Mouse (Mus musculus): ENCODE results near the gene Tbc1d1.

Gene Tbc1d1

DNA sequence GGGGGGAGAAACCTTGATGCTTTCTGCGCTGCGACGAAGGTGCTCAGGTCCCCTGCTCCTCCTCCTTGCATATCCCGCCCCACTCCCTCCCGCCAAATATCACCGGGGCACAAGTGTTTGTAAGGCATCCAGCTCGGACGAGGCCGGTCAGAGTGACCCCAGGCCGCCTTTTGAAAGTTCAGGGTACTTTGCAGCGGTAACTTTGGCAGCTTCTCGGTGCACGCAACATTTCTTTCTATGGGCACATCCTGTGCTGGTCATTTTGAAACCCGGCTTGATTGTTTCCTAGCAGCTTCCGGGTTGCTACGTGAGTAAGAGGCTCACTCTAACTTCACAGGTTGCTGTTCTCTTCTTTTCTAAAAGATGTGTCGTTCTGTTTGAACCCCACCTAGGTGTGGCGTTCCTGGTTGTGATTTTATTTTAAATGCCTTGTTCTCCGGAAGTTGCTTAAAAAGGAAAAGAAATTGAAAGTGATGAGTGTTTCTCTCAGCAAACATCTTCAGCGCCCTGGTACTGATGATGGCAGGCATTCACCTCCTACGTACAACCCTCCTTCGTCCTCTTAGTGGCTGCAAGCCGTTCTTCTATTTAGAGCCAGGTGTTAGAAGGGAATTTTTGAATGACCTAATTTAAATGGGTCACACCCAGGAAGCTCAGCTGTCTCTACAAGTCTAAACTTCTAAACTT lies 4.7 kb downstream of the Tbc1d1 start:
- DNase-seq: no peak

DNA sequence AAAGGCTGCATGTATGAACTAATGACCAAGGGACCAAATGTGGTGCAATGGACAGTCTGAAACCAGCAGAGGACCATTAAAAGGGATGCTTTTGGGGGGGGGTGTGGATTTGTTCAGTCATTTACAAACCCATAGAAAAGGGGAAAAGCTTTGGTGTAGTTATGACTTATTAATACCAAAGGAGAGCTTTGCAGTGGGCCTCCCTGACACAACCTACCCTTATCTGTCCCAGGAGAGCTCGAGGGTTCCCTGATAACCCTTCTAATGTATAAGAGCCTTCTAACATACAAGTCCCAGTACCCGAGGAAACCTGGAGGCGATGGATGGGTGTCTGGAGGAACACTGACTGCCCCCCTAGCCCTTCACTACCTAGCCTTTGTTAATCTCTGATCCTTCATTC lies 5.8 kb downstream of the Tbc1d1 start:
- DNase-seq: no peak

DNA sequence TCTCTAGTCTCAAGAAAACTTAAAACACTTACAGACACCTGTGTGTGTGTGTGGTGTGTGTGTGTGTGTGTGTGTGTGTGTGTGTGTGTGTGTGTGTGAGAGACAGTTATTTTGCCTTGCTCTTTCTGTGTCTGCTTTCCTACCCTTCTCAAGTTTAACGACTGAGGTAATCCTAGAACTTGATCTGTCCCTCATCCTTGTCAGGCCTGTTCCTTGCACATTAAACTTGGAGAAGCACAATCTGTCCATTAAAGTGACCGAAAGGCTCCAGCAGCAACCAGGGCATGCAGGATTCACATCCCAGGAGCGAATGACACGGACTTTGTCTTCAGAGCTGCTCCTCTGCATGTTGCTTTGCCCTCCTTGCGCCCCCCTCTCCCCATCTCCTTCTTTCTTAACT lies 6.5 kb downstream of the Tbc1d1 start:
- DNase-seq: no peak

DNA sequence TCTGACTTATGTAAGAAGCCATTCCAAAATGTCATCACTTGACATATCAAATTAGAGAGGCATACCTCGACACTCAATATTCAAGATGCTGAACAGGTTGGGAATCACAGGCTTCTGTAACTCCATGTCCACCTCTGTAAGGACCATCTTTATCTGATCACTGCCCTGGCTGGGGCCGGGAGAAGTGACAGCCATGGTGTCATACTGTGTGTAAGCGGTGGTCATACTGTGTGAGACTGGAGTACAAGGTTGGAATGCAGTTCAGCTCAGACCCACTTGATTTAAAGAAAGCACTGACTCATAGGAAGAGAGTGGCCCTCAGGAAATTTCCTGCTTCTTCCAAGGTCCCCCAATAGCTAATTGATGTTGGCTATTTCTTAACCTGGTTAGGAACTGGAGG lies 8.3 kb downstream of the Tbc1d1 start:
- DNase-seq: no peak

DNA sequence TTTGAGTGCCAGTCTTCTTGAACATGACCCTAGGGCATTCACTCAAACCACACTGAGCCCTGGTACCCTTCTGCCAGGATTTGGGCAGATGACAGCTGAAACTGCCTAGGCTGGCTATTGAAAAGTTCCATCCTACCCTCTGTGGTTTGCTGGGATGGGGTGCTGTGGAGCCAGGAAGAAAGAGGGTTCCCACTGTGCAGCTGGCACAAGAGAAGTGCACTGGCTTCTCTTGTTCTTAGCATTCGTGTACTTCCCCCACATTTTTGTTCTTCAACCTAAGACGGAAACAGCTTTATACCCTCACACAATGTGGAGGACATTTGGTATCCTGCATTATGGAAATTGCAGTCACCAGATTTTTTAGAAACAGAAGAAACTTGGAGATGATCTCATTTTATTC lies 9.7 kb downstream of the Tbc1d1 start:
- no peak for DNase-seq

DNA sequence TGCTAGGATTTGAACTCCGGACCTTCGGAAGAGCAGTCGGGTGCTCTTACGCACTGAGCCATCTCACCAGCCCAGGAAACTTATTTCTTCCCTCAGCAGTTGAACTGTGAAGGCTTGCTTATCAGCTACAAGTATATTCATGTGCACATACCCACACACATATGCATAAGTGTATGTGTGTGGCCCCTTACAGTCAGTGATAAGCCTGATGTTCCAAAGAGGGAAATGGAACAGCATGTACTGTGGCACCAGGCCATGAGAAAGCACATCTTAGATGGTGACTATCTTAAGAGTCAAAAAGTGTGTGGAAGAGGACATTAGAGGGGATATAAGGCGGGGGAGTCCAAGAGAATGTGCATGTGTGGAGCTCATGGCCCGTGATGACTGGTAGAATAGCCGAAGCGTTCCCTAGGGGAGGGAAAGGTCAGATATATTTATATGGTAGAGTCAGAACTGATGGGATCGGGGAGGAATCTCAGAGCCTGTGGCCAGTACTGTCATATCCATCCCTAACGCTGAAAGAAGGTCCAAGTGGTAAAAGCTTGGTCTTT lies 13.0 kb downstream of the Tbc1d1 start:
- DNase-seq: no peak

DNA sequence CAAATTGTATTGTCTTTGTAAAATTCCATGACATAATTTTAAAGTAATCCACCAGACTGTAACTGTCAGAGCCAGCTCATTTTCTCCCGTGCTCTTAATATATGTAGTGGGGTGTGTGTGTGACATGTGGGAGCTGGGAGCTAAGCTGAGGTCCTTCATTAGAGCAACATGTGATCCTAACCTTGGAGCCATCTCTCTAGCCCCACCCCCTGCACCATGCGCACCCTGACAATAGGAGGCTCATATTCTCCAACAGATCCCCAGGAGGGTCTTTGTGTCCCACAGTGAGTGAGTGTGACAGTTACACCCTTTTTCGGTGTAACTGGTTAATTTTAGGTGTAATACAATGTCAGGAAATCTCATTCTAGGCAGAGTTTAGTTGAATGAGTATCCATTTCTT lies 16.8 kb downstream of the Tbc1d1 start:
- DNase-seq: no peak

DNA sequence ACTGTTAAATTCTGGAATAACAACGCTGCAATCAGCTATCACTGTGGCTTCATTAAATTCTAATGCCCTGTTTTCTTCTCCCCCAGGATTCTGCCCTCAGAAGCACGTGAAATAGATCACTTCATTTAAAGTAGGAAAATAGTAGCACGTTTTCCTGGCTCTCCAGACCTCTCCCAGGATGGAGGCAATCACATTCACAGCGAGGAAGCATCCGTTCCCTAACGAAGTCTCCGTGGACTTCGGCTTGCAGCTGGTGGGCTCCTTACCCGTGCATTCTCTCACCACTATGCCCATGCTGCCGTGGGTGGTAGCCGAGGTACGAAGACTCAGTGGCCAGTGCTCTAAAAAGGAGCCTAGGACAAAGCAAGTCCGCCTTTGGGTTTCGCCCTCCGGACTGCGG lies 17.2 kb downstream of the Tbc1d1 start:
- no peak for DNase-seq

DNA sequence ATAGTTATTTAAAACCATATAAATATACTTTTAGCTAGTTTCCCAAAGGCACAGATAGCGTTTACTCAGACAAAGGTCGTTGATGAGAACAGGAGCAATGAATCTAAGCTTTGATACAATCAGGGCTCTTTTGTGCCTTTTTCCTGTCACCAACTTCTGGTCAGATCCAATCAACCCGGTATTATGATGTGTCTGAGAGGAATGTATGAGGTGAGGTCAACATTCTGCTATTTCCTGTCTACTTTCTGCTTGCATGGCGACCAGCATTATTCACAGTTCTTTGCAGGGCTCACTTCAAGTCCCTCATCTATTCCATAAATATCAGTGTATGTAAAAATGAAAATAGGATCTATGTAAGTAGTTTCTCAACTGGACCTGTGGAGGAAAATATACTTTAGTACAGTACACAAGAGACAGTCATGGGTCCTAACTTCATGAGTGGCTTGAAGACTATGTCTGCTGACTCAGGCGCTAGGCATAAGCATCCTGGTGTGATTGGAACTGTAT lies 18.4 kb downstream of the Tbc1d1 start:
- no peak for DNase-seq

DNA sequence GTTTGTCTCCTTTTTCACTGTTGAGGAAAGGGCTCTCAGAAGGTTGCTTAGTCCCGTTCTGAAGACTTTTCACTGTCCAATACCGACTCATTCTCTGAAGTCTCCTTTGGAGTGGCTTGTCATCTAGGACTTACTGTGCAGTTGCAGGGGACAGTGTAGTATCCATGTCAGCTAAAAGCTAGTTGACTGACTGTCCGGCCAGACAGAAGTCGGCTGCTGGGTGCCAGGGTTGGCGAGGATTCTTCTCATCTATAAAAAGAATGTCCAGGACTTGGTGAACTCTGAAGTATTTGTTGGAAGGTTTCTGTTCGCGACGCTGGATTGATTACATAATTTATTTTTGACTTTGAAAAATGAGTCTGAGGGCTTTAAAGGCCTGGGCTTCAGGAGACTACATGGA lies 24.4 kb downstream of the Tbc1d1 start:
- DNase-seq: no peak

DNA sequence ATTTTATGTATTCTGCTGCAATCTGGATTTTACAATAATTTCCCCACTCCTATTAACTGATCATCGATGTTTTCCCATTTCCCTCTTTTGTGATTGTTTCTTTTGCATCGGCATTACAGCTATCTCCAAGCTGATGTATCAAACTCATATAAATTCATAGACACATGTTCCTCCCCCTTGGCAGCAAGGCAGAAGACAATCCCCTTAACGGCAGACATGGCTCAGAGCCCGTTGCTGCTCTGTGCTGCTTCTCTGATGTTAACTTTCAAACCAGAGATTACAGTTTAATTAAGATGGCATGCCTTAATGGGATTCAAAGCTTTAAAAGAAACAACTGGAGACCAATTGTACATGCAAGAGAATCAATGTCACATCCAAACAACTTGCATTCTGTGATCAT lies 27.6 kb downstream of the Tbc1d1 start:
- DNase-seq: peak; percentile 49

DNA sequence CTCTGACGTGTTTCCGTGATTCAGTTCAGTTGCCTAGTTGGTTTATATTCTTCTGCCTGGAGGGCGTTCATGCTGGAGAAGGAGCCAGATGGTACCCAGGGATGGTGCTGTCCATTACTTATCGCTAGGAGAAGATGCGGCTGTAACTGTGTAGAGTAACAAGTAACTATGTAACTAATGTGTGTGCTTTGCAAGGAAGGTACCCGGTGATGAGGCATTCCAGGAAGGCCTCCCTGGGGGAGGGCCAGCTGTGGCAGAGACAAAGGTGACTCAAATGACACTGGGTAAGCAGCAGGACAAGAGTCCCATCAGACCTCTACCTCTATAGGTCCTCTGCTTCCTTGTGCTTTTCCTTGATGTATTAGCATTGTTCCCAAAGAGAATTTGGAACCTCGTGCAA lies 29.2 kb downstream of the Tbc1d1 start:
- DNase-seq: peak; percentile 24

DNA sequence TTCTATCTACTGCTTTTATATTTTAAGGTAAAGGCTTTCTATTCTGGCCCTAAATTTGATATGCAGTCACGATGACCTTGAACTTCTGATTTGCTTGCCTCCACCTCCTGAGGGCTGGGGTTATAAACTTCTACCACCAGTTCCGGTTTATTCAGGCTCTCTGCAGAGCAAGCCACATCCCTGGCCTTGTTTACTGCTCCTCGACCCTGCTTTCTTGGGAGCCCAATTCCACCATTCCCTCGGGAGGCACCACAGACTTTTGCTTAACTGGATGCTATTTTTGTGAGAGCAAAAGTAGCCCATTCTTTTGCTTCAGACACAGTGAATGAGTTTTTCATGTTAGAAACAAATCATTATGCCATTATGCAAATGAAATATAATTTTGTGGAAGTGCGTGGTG lies 30.5 kb downstream of the Tbc1d1 start:
- DNase-seq: peak; percentile 37

DNA sequence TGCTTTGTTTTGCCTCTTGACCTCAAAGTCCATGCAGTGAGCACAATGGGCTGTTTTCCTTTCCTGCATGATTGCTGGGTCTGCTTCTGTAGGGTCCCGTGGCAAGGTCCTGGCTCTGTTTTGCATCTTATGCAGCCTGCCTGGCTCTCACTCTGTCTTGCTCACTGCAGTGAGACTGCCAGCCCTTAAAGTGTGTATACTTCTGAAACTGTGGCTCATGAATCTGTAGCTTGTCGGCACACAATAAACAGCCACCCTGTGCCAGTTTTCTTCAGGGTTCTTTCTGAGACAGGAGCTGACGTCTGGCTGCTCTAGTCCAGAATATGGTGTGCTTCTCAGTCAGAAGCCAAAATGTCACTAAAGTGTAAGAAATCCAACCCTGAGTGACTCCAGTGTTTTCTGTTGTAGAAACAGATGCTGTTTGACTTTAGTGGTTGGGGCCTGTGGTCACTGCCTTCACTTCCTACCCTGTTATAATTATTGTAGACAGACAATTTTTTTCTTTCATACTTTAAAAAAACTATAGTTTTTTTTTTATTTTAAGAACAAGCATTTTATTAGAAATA lies 32.1 kb downstream of the Tbc1d1 start:
- no peak for DNase-seq

DNA sequence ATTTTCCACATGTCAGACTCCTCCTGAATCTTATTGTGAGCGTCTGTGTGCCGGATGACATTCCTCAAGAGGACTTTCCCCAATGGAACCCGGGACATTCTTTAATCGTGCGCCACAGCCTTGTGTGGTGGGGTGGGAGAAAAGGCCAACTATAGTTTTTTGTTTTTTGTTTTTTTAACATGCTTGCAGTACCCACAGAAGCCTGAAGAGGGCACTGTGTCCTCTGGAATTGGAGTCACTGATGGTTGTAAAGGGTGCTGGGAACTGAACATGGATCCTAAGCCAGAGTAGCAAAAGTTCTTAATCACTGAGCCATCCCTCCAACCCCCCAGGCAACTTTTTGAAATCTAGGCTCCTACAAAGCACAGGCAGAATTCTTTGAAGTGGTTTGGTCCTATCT lies 34.8 kb downstream of the Tbc1d1 start:
- no peak for DNase-seq

DNA sequence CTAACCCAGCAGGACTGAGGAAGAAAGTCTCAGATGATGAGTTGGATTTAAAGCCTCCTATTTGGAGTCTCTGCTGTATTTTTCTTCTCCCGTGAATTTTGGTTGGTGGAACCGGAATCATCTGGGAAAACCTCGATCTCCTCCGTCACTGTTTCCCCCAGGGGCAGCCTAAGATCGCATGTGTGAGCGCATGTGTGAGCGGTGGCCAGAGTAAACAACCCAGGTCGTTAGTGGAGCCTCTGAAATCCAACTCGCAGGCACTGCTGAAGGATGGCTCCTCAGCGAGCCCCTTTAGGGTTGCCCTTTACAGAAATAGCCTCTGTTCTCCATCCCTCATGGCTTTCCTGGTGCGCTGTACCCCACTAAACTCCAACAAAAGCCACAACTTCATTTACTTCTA lies 37.2 kb downstream of the Tbc1d1 start:
- no peak for DNase-seq

DNA sequence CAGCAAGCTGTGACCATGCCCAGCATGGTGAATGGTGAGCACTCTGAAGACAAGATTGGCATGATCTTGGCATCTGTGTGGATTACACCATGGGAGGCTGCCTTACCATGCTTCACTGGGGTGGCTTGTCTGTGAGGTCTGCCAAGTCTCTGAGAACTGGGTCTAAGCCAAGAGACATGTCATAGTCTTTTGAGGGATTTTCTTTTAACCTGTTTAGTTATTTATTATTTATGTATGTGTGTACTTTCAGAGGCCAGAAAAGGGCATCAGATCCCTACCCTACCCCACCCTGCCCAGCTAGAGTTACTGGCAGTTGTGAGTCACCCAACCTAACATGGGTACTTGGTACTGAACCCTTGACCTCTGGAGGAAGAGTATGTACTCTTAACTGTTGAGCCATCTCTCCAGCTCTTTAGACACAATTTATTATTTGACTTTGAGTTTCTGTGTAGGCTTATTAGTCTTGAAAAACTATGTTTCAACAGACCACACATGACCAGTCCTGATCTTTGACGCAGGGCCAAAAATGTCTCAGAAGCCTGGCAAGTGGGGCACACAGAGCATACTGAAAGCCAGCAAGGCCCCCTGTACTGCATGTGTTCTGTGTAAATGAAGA lies 40.3 kb downstream of the Tbc1d1 start:
- DNase-seq: peak; percentile 58

DNA sequence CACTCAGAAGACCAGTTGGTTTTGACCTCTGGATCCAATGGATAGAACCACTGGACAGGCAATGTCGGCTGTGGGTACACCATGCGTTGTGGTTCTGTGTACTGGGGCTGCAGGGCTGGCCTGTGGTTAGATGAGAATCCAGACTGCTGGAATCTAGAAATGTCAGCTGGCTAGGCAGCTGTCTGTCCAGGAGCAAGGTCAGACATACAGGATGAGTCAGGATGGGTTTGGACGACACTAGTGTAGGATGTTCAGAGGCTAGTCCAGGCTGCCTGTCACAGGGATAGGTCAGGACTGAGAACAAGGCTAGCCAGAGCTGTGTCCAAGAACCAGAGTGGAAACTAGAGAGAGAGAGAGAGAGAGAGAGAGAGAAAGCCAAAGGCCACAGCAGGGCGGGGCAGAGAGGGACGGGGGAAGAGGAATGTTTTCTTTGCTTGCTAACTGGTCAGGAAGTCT lies 40.8 kb downstream of the Tbc1d1 start:
- DNase-seq: no peak

DNA sequence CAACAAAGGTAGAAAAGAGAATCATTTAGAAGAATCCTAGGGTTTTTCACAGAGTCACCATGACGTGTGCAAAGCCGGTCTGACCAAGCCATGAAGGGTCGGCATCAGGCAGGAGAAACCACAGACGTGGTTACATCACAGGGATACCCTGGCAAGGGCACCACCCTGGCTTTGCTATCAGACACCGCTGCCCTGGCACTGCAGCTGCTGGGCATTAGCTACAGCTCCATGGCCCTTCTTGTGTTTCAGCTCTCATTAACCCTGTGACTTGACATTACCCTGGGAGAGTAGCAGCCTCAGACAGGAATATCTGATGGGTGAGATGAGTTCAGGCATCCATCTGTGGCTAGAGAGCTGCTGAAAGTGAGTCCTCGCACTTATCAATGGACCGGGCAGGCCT lies 42.5 kb downstream of the Tbc1d1 start:
- DNase-seq: no peak

DNA sequence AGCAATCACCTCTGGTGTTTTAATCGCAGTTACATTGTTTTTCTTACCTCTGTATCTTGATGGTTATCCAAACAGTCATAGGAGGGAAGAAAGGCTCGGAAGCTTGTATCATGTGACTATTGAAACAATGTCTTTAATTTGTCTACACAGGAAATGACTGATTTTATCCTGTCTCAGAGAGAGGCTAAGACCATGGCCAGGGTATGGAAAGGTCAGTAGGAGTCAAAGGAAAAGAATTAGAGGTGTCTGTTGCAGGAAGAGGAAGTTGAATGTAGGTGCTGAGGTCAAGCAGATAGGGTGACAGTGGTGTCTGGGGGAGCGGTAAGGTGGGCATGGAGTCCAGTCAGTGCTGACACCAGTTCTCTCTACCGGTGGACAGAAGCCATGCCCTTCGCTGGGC lies 45.0 kb downstream of the Tbc1d1 start:
- DNase-seq: peak; percentile 41

DNA sequence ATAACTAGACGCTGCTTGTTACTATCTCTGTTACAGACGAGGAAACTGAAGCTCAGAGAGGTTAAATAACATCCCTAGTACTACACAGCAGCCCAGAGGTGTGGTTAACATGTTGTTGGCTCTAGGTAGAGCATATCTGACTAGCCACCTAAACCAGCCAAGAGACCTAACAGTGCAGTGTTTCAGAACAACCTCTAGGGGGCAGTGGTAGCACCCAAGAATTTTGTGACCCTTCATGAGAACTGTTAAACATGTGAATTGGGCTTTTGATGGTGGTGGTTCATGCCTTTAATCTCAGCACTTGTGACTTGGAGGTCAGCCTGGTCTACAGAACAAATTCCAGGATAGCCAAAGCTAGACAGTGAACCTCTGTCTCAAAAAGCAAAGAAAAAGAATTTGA lies 46.2 kb downstream of the Tbc1d1 start:
- peak; percentile 70 for DNase-seq

DNA sequence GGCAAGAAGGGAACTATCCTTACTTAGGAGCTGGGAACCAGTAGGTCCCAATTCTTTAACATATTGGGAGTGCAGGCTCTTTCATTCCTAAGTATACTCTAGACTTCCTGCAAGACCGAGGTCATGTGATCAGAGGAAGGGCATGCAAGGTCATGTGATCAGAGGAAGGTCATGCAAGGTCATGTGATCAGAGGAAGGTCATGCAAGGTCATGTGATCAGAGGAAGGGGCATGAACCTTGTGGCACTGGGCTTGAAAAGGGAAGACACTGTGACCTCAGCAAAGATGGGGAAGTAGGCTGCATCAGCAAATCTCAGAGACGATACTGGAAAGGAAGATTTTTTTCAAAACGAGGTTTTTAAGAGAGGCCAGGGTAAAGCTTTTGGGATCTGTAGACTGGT lies 49.5 kb downstream of the Tbc1d1 start:
- peak; percentile 29 for DNase-seq

DNA sequence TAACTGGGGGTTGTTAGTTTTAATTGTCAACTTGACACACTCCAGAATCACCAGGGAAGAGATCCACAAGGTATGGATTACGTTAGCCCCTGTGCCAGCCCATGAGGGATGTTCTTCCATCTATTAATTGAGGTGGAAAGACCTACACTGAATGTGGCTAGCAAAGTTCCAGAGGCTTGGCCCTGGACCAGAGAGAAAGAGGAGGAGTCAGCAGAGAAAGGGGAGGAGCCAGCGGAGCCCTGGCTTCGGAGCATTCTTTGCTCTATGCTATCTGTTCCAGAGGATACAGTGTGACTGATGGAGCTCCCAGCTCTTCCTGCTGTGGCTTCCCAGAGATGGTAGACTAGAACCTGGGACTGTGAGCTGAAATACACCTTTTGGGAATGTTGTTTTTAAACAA lies 50.3 kb downstream of the Tbc1d1 start:
- DNase-seq: peak; percentile 49

DNA sequence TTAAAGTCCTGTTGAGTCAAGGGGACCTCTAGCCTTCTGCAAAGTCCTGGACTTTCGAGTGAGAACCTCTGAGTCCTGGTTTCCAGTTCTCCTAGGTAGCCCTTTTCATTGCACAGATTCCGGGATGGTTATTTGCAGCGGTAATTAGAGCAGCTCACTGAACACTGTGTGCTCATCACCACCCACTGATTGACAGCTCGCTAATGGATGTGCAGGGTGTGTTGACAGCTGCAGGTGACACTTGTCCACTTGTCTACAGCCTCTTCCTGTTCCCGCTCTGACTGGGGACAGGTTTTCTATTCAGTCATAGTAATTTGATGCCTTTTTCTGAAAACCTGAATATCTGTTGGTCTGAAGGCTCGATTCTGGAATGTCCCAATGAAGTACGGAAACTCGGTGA lies 50.8 kb downstream of the Tbc1d1 start:
- no peak for DNase-seq
